Mouse (Mus musculus): ENCODE results near the gene Arhgef7.
A peak's percentile ranks its signal among the peaks of the same experiment; 100 is the strongest.
"Not testable (repeated sequence)": the region's sequence is repeated elsewhere in the genome, so short reads cannot be mapped to it uniquely, and the experiment has no call there.

Gene Arhgef7

DNA sequence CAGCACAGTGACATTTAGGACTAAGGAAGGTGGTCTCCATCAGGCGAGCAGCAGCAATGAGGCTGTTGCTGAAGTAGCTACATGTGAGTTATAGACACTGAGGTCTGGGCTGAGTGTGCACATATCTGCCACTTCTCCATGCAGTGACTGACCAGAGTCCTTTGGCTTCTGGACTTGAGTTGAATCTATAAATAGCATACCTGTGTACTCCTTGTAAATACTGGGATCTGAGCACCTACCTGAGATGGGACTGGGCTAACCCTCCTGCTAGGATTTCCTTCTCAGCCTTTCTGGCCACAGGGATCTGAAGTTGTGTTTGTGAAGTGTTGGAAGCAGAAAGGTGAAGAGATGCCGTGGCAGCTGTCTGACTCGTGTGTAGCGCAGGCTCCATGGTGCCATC, 105.6 kb downstream of the Arhgef7 start:
- DNase-seq (ENCODE audit: low read depth, low spot score): no peak

DNA sequence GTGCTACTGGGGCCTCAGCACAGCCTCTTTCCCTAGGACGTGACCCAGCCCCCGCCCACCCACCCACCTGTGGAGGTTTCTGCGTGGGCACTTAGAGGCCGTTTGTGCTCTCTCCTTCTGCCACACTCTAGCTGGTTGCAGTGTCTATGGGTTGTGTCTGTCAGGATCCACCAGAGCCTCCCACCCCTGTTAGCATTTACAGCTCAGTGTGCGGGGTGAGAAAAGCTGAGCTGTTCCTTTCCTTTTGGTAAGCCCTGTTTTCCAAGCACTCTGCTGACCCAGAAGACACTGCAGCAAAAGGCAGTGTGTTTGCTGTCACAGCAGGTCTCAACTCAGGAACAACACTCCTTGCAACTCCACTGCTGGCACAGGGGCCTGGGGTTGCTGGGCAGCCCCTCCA, 106.7 kb downstream of the Arhgef7 start:
- no peak for DNase-seq (ENCODE audit: low read depth, low spot score)

DNA sequence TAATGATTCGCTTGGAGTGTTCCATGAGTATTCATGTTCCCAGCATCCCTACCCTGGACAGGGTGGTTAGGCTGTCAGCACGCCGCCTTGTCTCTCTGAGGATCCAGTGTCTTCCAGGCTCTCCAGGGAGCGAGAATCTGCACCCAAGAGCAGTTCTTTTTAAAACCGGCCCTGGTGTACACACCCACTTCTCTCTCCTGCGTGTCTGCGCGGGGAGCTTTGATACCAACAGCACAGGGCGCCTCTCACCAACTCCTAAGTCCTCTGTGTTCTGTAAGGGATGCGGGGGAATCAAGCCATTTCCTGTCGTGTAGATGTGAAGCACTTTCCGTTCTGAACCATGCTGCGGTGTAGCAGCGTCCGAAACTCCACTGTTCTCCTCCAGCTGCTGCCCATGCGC, 107.2 kb downstream of the Arhgef7 start:
- no peak for DNase-seq (ENCODE audit: low read depth, low spot score)

DNA sequence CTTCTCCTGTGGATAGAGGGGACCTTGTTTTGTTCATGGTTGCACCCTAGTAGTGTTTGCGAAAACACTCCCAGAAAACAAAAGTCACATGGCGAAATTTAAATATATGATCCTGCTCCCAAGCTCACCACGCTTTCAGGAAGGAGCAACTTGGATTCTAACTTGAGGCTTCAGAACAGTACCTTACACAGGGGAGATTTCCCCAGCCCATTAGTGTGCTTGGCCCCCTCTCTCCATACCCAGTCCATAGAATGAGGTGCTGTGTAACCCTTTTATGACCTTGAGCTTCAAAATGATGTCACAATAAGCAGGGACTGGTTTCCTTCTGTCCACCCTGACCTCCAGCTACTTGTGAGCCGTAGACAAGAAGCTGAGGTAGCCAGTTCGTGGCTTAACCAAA, 112.7 kb downstream of the Arhgef7 start, which contains the start of gene Tex29:
Gene Tex29, plus strand, starts transcription at position 301 of the 400 bp plus-strand sequence.
- no peak for DNase-seq (ENCODE audit: low read depth, low spot score)

DNA sequence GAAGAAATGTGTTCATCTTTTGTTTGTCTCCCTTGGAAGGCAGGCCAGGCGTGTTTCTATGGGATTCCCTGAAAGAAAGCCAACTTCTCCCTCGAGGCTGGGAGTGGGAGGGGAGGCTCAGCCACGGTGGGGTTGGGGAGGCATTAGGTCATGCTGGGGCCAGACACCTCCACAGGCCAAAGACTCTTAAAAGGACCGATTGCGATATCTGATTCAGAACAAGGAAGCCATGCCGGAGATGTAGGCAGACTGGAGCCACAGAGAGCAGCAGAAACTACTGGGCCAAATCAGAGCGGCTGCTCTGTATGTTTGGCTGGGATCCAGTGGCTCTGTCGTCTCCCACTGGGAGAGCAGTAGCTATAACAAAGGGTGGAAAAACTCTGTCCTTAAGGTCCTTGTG, 114.0 kb downstream of the Arhgef7 start:
- DNase-seq (ENCODE audit: low read depth, low spot score): no peak

DNA sequence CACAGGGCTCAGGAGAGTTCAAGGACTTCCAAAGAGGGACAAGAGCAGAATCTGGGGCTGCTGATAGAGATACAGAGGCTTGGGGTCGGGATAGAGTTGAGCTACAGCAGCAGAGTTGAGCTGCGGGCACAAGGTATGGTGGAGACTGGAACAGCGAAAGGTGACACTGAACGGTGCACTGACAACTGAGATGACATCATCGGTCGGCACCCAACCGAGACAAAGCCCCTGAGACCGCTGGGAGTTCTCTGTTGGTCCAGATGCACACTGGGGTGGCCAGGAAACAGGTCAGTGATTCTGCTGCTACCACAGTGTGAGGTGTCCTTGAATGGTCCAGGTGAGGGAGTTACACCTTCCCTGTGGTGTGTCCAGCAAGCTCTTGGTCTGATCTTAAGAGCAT, 115.2 kb downstream of the Arhgef7 start:
- peak; percentile 8 for DNase-seq (ENCODE audit: low read depth, low spot score)

DNA sequence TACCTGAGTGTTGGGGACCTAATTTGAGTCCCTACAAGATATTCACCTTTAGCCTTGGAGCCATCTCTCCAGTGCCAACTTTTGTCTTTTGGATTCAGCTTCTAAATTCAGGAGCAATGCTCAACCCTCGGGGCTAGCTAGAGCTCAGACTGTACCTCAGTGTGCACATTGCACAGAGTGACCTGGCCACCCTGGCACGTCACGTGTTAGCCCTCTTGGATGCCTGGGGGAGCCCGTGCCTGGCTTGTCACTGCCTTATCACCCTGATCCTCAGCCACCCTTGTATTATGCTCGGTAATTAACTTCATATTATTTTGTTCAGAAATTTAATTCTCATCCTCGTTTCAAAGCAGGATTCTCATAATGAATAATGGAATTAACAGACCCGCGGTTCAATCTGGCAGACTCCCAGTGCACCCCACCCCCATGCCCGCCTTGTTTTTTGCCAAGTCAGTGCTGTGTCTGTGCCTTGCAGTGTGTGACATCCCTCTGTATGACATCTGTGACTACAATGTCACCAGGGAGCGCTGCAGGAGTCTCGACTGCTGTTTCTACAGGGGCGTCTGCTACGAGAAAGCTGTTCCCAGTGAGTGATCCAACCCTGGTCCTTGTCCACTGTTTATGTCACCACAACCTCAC, 116.3 kb downstream of the Arhgef7 start:
- DNase-seq (ENCODE audit: low read depth, low spot score): no peak

DNA sequence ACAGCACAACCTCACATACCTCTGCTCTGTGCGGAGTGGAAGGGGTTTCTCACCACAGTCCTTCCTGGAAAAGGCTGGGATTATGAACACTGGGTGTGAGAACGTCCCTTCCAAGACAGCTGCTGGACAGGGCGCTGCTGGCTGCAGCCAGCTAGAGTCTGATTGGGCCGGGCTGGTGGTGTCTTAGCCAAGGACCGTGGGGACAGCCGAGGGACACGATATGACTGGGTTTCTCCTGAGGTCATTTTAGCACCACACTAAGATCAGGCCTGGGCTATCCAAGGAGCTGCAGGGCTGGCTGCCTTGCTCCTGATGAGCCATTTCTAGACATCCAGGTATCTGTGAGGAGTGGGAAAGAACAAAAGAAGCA, 116.8 kb downstream of the Arhgef7 start:
- no peak for DNase-seq (ENCODE audit: low read depth, low spot score)

DNA sequence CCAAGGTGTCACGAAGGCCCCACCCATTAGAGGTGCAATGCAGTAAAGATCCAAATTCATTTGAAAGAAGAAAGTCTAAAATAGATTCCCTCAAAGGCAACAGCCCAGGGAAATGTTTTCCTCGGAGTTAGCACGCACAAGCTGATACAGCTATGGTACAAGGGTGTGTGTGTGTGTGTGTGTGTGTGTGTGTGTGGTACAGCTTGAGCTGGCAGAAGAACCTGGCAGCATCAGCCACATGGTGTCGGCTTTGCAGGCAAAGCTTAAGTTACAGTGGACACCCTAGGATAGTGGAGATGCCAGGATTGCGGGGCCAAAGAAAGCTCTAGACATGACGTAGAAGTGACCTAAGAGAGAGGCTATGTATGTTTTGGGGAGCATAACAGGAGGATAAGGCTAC, 119.3 kb downstream of the Arhgef7 start:
- no peak for DNase-seq (ENCODE audit: low read depth, low spot score)

DNA sequence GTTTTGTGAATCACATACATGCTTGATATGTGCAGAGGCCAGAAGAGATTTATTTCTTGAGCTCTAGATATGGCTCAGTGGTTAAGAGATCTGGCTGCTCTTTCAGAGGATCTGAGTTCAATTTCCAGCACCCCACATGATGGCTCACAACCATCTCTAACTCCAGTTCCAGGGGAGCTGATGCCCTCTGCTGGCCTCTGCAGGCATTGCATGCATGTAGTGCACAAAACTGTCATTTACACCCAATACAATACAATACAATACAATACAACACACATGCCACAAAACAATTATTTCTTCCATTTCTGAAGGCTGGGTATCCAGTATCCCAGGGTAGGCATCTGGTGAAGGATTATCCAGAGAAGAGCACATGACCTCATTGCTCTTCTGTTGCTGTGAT, 140.3 kb downstream of the Arhgef7 start:
- no peak for DNase-seq (ENCODE audit: low read depth, low spot score)

DNA sequence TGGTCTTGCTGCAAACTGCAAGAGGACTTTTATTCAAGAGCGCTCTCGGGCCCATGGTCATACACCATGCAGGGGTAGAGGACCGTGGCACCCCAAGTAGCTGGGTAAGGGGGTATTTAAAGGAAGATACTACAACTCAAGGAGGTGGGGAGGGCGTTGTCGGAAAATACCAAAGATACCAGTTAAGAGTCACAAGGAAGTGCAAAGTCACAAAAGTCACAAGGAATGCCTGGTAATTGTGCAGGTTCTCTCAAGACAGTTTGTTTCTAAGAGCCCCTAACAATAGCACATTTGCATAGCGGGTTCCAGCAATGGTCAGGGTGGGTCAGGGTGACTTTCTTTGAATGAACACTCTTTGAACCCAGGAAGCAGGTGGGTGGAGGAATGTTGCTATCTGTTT, 146.7 kb downstream of the Arhgef7 start:
- DNase-seq (ENCODE audit: low read depth, low spot score): not testable (repeated sequence)

DNA sequence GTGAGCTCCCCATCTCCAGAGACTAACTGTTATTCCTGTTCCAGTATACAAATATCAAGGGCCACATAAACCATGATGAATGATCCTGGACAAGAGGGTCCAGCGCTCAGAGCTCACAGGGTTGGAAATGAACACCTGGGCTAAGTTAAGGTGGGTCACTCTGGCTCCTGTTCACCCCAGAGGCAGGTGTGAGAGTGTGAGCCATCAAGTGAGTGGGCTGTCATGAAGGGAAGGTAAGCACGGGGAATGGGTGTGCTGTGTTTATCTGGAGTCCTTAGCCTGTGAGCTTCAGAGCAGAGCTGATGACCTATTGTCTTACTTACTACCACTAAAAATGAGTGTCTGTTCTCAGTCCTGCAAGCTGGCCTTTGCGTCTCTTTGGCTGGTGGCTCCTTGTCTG, 157.1 kb downstream of the Arhgef7 start:
- no peak for DNase-seq (ENCODE audit: low read depth, low spot score)

Data from A20 (cell line).